Mouse (Mus musculus) heart, postnatal 10 days (tissue): ENCODE data around the gene Reg3d. TPM values are rescaled to one million over a fixed set of nuclear protein-coding genes. Genes with fewer than 3 reads are reported as not detected.
"Not testable (repeated sequence)": the region's sequence is repeated elsewhere in the genome, so short reads cannot be mapped to it uniquely, and the experiment has no call there.

Source experiments
- DNase-seq, 2 experiments: peaks; one replicate each; pipeline ENCODE4 v3.0.0; 2021
- intact Hi-C: fragments of 180-260 bp; cut with DNase I; formaldehyde crosslinking; loops from one replicate; pipeline ENCODE4 v1.15.1; 2025
- total RNA-seq, 2 experiments: library from RNA; stranded (reverse); gene quantifications; 2 replicates each; pipeline ENCODE4 v1.2.3; 2021

Gene Reg3d
- total RNA-seq: not detected

GRCm38 (mm10) chr6:78378765-78379164, at the start of gene Reg3d:
Reg3d (minus strand) TSS chr6:78378865.
- DNase-seq: no peak

GRCm38 (mm10) chr6:78425497-78425896, 46.8 kb upstream of the Reg3d start:
- intact Hi-C loops: no loop called here
- DNase-seq: no peak

More at GRCm38 (mm10) chr6:78378765-78379164, at the start of gene Reg3d:
- intact Hi-C loops: no loop called here

- DNase-seq, intact Hi-C loops: not testable (repeated sequence)
Observed at GRCm38 (mm10) chr6:78422411-78422810, 43.7 kb upstream of the Reg3d start, which contains the start of gene Reg1. Reg1 (plus strand) TSS chr6:78422711.

GRCm38 (mm10) chr6:78395323-78395722, 16.7 kb upstream of the Reg3d start, which contains the start of gene Reg2:
Reg2 (plus strand) TSS chr6:78395623.
- intact Hi-C loops, DNase-seq: not testable (repeated sequence)

- no peak for DNase-seq
- intact Hi-C loops: no loop called here
Observed at GRCm38 (mm10) chr6:78385609-78386008, 6.9 kb upstream of the Reg3d start.

- intact Hi-C loops: no loop called here
- no peak for DNase-seq
Observed at GRCm38 (mm10) chr6:78380409-78380808, 1.7 kb upstream of the Reg3d start, which contains the start of gene Reg3a. Reg3a (plus strand) TSS chr6:78380709.

- intact Hi-C loops: no loop called here
Observed at GRCm38 (mm10) chr6:78370357-78370756, 8.3 kb downstream of the Reg3d start, which contains the start of gene Reg3b. Reg3b (plus strand) TSS chr6:78370657.

GRCm38 (mm10) chr6:78361971-78362563, 16.6 kb downstream of the Reg3d start:
- intact Hi-C loops: no loop called here
- no peak for DNase-seq

More at GRCm38 (mm10) chr6:78370357-78370756, 8.3 kb downstream of the Reg3d start, which contains the start of gene Reg3b:
- no peak for DNase-seq

GRCm38 (mm10) chr6:78341689-78342088, 37.0 kb downstream of the Reg3d start:
- intact Hi-C loops: no loop called here
- no peak for DNase-seq

- DNase-seq: no peak
- intact Hi-C loops: no loop called here
Observed at GRCm38 (mm10) chr6:78340296-78340695, 38.4 kb downstream of the Reg3d start.

- intact Hi-C loops: loop anchor here (2.0 kb wide), 1 partner anchor 181 kb away; no protein-coding TSS in a partner anchor
- DNase-seq: peak; percentile 5 to 19
Observed at GRCm38 (mm10) chr6:78331919-78332569, 46.6 kb downstream of the Reg3d start.

GRCm38 (mm10) chr6:78329166-78329565, 49.5 kb downstream of the Reg3d start:
- no peak for DNase-seq
- intact Hi-C loops: no loop called here

- intact Hi-C loops: no loop called here
Observed at GRCm38 (mm10) chr6:78327798-78328197, 50.9 kb downstream of the Reg3d start.

More at GRCm38 (mm10) chr6:78327798-78328197, 50.9 kb downstream of the Reg3d start:
- no peak for DNase-seq

Other genes with a start within 250 kb of the Reg3d start
- gene Reg3b, start 8.2 kb downstream of the Reg3d start, total RNA-seq: not detected
- gene Reg3a, start 1.8 kb upstream of the Reg3d start, total RNA-seq: not detected
- gene Reg2, start 16.8 kb upstream of the Reg3d start, total RNA-seq: not detected
- gene Reg1, start 43.8 kb upstream of the Reg3d start, total RNA-seq: not detected
- 1 to 10 TPM in 1 of 2 experiments, not detected in 1; 2.3 TPM for gene Reg3g, start 90.0 kb upstream of the Reg3d start, total RNA-seq